Mouse (Mus musculus) adrenal gland, adult 18-20 months (tissue): ENCODE data around the gene Daxx. TPM values are rescaled to one million over a fixed set of nuclear protein-coding genes. Genes with fewer than 3 reads are reported as not detected.

Source experiments
- DNase-seq, 2 experiments: peaks; one replicate each; pipeline ENCODE4 v3.0.0; 2021 to 2022; ENCODE audit warnings: low spot score in 2 of 2
- total RNA-seq, 2 experiments: library from RNA; stranded (reverse); gene quantifications; 1 replicate in 1 of 2; 2 replicates in 1 of 2; pipeline ENCODE4 v1.2.3; 2021

The Daxx gene
- total RNA-seq, 2 experiments from 2014 or later, result 25.5 to 29.7 TPM

- DNase-seq, result peak; percentile 73 to 75
Observed at GRCm38 (mm10) chr17:33919351-33920281, 10.4 kb downstream of the Daxx start.

DNA sequence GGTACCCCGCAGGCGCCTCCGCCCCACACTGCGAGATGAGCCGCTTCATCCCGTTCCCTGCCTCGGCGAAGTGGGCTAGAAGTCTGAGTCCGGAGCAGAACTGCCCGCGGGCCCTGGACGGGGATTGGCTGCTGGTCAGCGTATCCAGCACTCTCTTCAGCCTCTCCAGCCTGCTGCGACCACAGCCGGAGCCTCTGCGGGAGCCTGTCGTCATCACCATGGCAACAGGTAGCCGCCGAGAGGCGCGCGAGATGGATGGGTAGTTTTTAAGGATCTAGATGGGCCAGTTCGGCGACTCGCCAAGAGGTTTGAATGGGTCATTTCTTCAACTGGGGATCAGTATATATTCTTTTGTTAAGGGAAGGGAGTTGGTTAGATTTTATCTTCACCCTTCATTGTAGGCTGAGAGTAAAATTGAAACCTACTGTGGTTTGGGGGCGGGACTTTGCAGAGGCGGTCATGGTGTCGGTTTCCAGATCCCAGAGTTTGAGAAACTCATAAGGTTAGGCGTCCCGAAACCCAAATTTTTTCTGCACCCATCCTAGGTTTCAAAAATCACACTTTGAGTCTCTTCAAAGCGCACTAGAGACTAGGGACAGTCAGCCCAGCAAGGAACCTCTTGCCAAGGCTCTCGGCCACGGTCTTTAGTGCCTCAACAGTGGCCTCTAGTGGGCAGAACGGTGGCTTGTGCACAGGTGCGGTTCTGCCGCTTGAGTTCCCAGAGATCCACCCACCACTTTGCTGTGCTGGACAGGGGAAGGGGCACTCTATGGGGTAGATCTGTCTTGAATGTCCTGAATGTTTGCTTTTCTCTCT, 11.3 kb downstream of the Daxx start:
- DNase-seq, result peak; percentile 81 to 83

GRCm38 (mm10) chr17:33921361-33921760, 12.1 kb downstream of the Daxx start:
- DNase-seq, result no peak

GRCm38 (mm10) chr17:33924577-33925283, 15.5 kb downstream of the Daxx start:
- no peak for DNase-seq

- DNase-seq, result no peak
Observed at GRCm38 (mm10) chr17:33925406-33926116, 16.3 kb downstream of the Daxx start.

GRCm38 (mm10) chr17:33926207-33926932, 17.2 kb downstream of the Daxx start:
- DNase-seq, result no peak

- DNase-seq, result no peak
Observed at GRCm38 (mm10) chr17:33928251-33928947, 19.2 kb downstream of the Daxx start.

DNA sequence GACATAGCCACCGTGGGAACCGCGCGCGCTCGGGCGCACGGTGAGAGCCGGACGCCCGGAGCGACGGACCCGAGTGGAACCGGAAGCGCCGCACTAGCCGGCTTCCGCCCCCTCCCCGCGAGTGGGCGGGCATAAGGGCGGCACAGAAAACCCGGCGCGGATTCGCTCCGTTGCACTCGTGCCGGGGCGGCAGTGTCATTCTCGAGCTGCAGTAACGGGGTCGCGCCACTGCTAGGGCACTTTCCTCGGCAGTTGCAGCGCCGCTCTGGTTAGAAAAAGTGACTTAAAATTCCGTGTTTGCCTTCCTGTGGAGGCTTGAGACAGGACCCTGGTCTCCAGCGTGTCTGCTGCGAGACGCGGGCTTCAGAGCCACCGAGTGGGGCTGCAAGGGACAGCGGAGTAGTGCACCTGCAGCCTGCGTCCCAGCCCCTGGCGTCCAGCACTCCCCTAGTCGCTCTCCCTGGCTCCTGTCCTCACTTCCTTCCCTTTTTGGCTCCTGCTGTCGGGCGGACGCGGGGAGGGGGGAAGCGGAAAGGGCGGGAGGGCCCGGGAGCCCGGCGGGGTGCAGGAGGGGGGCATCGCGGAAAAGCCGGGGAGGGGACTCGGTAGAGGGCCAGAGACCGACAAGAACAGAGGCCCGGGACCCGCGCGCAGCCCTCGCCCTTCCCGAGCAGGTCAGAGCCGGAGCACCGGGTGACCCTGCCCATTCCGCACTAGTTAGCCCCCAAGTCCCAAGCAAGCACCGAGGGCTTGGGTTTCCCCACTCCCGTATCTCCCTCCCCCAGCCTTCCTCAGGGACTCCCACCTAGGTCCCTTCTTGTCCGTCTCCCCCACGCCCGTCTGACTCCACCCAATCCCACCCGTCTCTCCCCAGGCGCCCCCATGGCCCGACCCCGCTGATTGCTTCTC, 20.4 kb downstream of the Daxx start, which contains the start of gene Rgl2:
Gene Rgl2 (plus strand): TSS at position 173 of the 909 bp plus-strand sequence.
- peak; percentile 95 for DNase-seq

DNA sequence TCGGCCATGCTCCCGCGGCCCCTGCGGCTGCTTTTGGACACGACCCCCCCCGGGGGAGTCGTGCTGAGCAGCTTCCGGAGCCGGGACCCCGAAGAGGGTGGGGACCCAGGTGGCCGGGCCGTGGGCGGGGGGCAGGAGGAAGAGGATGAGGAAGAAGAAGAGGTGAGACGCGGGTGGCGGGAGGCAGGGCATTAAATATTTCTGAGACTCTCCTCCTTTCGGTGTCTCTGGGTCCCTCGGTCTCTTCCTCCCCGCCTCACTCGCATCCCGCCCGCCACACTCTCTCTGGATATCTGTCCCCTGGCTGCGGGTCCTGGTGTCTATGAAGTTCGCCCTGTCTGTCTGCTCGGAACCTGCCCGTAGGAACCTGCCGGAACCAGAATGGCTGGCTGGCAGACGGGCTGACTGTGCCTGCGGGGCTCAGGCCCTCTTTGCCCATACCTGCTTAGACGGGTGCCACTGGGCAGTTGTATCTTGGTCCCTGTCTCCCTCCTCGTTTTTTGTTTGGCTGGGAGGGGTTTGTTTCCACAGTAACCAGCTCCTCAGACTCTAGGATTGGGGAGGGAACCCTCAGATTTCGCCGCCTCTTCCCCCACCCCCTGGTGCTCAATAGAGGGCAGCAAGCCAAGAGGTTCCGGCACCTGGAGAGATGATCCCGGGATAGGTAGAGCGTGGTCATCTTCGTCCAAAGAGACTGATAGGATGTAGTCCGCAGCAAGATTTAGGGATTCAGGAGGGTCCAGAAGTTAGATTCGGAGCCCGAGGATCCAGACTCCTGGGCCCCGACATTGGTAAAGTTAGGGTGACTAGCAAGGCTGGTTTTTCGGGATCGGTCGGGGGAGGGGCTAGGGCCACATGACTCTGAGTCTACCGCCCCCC, 21.3 kb downstream of the Daxx start:
- DNase-seq, result peak; percentile 44 to 53

GRCm38 (mm10) chr17:33931159-33931866, 22.1 kb downstream of the Daxx start:
- DNase-seq, result peak in 1 of 2 experiments; percentile 27

GRCm38 (mm10) chr17:33931947-33932346, 22.7 kb downstream of the Daxx start:
- DNase-seq, result peak in 1 of 2 experiments; percentile 24

DNA sequence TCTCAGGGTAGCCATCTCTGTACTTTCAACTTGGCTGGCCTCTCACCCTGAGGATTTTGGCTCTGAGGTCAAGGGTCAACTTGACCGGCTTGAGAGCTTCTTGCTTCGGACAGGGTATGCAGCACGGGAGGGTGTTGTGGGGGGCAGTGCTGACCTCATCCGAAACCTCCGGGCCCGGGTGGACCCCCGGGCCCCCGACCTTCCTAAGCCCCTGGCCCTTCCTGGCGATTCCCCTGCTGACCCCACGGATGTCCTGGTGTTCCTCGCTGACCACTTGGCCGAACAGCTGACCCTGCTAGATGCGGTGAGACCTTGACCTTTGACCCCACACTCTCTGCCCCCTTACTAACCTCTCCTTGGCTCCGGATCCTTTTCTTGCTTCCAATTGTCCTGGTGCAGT, 23.2 kb downstream of the Daxx start:
- no peak for DNase-seq

DNA sequence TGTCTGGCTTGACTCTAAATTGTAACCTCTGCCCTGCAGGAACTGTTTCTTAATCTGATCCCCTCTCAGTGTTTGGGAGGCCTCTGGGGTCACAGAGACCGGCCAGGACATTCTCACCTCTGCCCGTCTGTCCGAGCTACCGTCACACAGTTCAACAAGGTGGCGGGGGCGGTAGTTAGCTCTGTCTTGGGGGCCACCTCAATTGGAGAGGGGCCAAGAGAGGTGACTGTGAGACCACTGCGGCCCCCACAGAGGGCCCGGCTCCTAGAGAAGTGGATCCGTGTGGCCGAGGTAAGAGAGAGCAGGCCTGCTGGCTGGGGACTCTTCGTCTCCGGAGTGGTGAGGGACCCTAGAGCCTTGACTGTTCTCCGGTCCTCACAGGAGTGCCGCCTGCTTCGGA, 23.8 kb downstream of the Daxx start:
- peak in 1 of 2 experiments; percentile 20 for DNase-seq

- peak in 1 of 2 experiments; percentile 21 for DNase-seq
Observed at GRCm38 (mm10) chr17:33935422-33936055, 26.3 kb downstream of the Daxx start.

DNA sequence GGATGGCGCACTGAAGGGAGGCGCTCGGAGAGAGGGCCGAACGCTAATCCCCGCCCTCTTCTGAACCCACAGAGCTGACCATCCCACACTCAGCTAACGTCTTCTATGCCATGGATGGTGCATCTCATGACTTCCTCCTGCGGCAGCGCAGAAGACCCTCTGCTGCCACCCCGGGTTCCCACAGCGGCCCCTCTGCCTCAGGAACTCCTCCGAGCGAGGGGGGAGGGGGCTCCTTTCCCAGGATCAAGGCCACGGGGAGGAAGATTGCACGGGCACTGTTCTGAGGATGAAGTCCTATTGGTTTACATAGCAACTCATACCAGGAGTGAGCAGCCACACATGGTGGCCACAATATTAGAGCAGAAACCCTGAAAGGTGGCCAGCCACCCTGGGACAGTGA, 27.8 kb downstream of the Daxx start:
- DNase-seq, result no peak

- no peak for DNase-seq
Observed at GRCm38 (mm10) chr17:33938783-33939182, 29.6 kb downstream of the Daxx start.
